Mouse (Mus musculus): ENCODE results near the gene Dlec1. TPM values are rescaled to one million over a fixed set of nuclear protein-coding genes. Genes with fewer than 3 reads are reported as not detected.

Dlec1 gene
- polyA plus RNA-seq (2016; fragmentation: Nextera tagmentation; extraction: Ambion mirVana): 0.56 and 1.1 TPM in 2 replicates

GRCm38 (mm10) chr9:119101992-119102782 is at the start of gene Dlec1:
TSS of gene Dlec1 (plus strand) at chr9:119102478.
- 0 out of 2 replicates have a peak, but pooled peaks cover 4% of the 10 kb centered on the region for H3K4me1 ChIP-seq

DNA sequence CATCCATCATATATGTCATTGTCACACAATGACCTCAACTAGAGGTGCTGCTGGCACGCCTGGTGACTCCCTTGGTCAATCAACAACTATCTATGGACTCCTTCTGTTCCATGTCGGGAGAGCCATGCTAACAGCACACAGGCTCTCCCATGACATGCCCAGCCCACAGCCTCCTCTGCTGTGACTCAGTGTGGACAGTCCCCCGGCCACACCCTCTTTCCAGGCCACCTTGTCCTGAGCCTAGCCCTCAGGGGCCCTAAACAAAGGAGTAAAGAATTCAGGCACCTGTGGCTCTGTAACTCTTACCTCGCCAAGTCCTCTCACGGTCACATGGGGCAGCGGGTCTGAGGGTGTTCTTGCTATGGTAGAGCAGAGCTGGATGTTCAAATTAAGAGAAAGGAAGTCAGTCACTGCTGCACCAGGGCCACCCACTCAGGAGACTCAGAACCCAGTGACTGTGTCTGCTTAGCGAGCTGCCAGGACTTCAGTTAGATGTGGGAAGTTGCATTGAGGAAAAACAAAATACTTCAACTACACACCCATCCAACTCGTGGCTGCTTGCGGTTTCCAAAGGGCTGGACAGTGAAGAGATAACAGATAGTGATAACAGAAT is 48.2 kb upstream of the Dlec1 start:
- Histone ChIP-seq H3K9me3 (no peaks in the 10 kb centered on the region), H3K27ac (replicated peaks) (no peak overlapping the region), H3K4me3 (no peak overlapping the region), H3K4me1 (peaks cover 14% of the 10 kb centered on the region), H3K4me2 (replicated peaks) (no peak overlapping the region), H3K27me3 (peaks cover 33% of the 10 kb centered on the region), H3K9ac (replicated peaks) (no peak overlapping the region), H3K36me3 (no peaks in the 10 kb centered on the region)
- ATAC-seq (ENCODE audit: low FRiP score, low read depth): no peak
- 81% methylated on average over 9 of the region's 9 CpGs for WGBS

More at GRCm38 (mm10) chr9:119101992-119102782, at the start of gene Dlec1:
- Histone ChIP-seq H3K27ac (replicated peaks) (no peak within 1 kb of the TSS), H3K9ac (replicated peaks) (peak within 1 kb of the TSS; percentile 51), H3K27me3 (peaks cover 14% of the 10 kb centered on the region; the same call in 1 of the 2 replicates), H3K9me3 (no peaks in the 10 kb centered on the region), H3K4me2 (replicated peaks) (peak within 1 kb of the TSS; percentile 86), H3K36me3 (no peaks in the 10 kb centered on the region), H3K4me3 (peak within 1 kb of the TSS; percentile 60)
- ATAC-seq (ENCODE audit: low FRiP score, low read depth): peak; percentile 90
- 3% methylated on average over 44 of the region's 44 CpGs for WGBS

- H3K9ac ChIP-seq (replicated peaks): no peak overlapping the region
- peaks cover 33% of the 10 kb centered on the region for H3K27me3 ChIP-seq
- H3K27ac ChIP-seq (replicated peaks): no peak overlapping the region
- H3K4me3 ChIP-seq: no peak overlapping the region
- no peaks in the 10 kb centered on the region for H3K36me3 ChIP-seq
- peaks cover 14% of the 10 kb centered on the region for H3K4me1 ChIP-seq
- no peaks in the 10 kb centered on the region for H3K9me3 ChIP-seq
- ATAC-seq (ENCODE audit: low FRiP score, low read depth): no peak
- 90% methylated on average over 4 of the region's 4 CpGs for WGBS
- H3K4me2 ChIP-seq (replicated peaks): no peak overlapping the region
Measured at GRCm38 (mm10) chr9:119055336-119055735, 46.9 kb upstream of the Dlec1 start.

- Histone ChIP-seq H3K36me3 (no peaks in the 10 kb centered on the region), H3K4me1 (peaks cover 4% of the 10 kb centered on the region), H3K9me3 (no peaks in the 10 kb centered on the region), H3K4me2 (replicated peaks) (no peak overlapping the region), H3K27me3 (peaks cover 26% of the 10 kb centered on the region), H3K4me3 (no peak overlapping the region), H3K9ac (replicated peaks) (no peak overlapping the region), H3K27ac (replicated peaks) (no peak overlapping the region)
- no peak for ATAC-seq (ENCODE audit: low FRiP score, low read depth)
- WGBS: 87% methylated on average over 7 of the region's 7 CpGs
Measured at GRCm38 (mm10) chr9:119058245-119058644, 44.0 kb upstream of the Dlec1 start.

- Histone ChIP-seq H3K9ac (replicated peaks) (no peak overlapping the region), H3K27ac (replicated peaks) (no peak overlapping the region), H3K4me1 (0 out of 2 replicates have a peak, but pooled peaks cover 5% of the 10 kb centered on the region), H3K4me2 (replicated peaks) (no peak overlapping the region), H3K36me3 (no peaks in the 10 kb centered on the region), H3K27me3 (peaks cover 10% of the 10 kb centered on the region), H3K9me3 (no peaks in the 10 kb centered on the region), H3K4me3 (no peak overlapping the region)
- no peak for ATAC-seq (ENCODE audit: low FRiP score, low read depth)
- 92% methylated on average over 10 of the region's 10 CpGs for WGBS
Measured at GRCm38 (mm10) chr9:119060701-119061100, 41.6 kb upstream of the Dlec1 start.

- Histone ChIP-seq H3K36me3 (no peaks in the 10 kb centered on the region), H3K4me3 (no peak overlapping the region), H3K27ac (replicated peaks) (no peak overlapping the region), H3K4me1 (0 out of 2 replicates have a peak, but pooled peaks cover 5% of the 10 kb centered on the region), H3K9ac (replicated peaks) (no peak overlapping the region), H3K27me3 (peaks cover 14% of the 10 kb centered on the region), H3K9me3 (no peaks in the 10 kb centered on the region), H3K4me2 (replicated peaks) (no peak overlapping the region)
- ATAC-seq (ENCODE audit: low FRiP score, low read depth): no peak
- 37% methylated on average over 19 of the region's 19 CpGs for WGBS
Measured at GRCm38 (mm10) chr9:119063036-119063644, 39.1 kb upstream of the Dlec1 start.

DNA sequence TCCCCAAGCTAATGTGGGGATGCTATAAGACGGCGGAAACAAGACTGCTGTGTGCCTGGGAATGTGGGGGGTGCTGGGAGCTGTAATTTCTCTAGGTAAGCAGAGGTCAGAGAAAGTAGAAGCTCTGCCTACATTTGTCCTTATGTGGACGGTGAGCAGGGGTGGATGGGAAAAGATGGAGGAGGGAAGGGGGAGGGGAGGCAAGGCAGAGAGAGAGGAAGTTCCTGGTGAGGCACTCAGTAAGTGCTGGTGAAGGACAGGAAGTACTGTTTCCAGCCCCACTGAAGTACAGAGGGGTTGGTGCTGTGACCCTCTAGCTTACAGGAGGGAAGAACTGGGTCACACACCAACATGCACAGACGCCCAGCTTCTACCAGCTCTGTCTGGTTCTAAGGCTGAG is 38.0 kb upstream of the Dlec1 start:
- peaks cover 14% of the 10 kb centered on the region for H3K27me3 ChIP-seq
- H3K9ac ChIP-seq (replicated peaks): no peak overlapping the region
- H3K9me3 ChIP-seq: no peaks in the 10 kb centered on the region
- H3K4me2 ChIP-seq (replicated peaks): no peak overlapping the region
- no peaks in the 10 kb centered on the region for H3K36me3 ChIP-seq
- WGBS: 73% methylated on average over 4 of the region's 4 CpGs
- no peak overlapping the region for H3K4me3 ChIP-seq
- H3K4me1 ChIP-seq: 0 out of 2 replicates have a peak, but pooled peaks cover 5% of the 10 kb centered on the region
- no peak for ATAC-seq (ENCODE audit: low FRiP score, low read depth)
- no peak overlapping the region for H3K27ac ChIP-seq (replicated peaks)

GRCm38 (mm10) chr9:119067601-119068000 is 34.7 kb upstream of the Dlec1 start:
- ATAC-seq (ENCODE audit: low FRiP score, low read depth): peak; percentile 35
- H3K9me3 ChIP-seq: no peaks in the 10 kb centered on the region
- no peak overlapping the region for H3K4me2 ChIP-seq (replicated peaks)
- peaks cover 11% of the 10 kb centered on the region for H3K36me3 ChIP-seq
- 4% methylated on average over 6 of the region's 6 CpGs for WGBS
- 0 out of 2 replicates have a peak, but pooled peaks cover 5% of the 10 kb centered on the region for H3K4me1 ChIP-seq
- no peak overlapping the region for H3K27ac ChIP-seq (replicated peaks)
- H3K27me3 ChIP-seq: peaks cover 5% of the 10 kb centered on the region
- H3K9ac ChIP-seq (replicated peaks): no peak overlapping the region
- no peak overlapping the region for H3K4me3 ChIP-seq

DNA sequence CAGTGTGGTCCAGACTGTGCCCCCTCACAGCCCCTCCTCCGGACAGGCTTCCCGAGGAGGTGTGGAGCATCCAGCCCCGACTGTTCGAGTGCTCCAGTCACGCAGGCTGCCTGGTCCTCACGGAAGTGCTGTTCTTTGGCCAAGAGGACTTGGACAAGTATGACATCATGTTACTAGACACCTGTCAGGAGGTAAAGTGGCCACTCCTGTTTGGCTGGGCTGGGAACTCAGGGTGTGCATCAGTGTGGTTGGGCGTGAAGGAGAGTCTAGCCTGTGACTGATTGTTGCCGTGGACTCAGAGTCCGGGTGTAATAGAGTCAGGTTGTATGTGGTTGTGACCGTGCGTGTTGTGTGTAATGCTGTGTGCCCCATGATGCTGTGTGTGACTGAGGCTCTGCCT is 34.0 kb upstream of the Dlec1 start:
- peaks cover 14% of the 10 kb centered on the region for H3K36me3 ChIP-seq
- H3K4me2 ChIP-seq (replicated peaks): no peak overlapping the region
- no peak for ATAC-seq (ENCODE audit: low FRiP score, low read depth)
- 0 out of 2 replicates have a peak, but pooled peaks cover 2% of the 10 kb centered on the region for H3K4me1 ChIP-seq
- H3K27ac ChIP-seq (replicated peaks): no peak overlapping the region
- H3K4me3 ChIP-seq: no peak overlapping the region
- no peaks in the 10 kb centered on the region for H3K9me3 ChIP-seq
- 86% methylated on average over 11 of the region's 11 CpGs for WGBS
- H3K9ac ChIP-seq (replicated peaks): no peak overlapping the region
- H3K27me3 ChIP-seq: peaks cover 4% of the 10 kb centered on the region

DNA sequence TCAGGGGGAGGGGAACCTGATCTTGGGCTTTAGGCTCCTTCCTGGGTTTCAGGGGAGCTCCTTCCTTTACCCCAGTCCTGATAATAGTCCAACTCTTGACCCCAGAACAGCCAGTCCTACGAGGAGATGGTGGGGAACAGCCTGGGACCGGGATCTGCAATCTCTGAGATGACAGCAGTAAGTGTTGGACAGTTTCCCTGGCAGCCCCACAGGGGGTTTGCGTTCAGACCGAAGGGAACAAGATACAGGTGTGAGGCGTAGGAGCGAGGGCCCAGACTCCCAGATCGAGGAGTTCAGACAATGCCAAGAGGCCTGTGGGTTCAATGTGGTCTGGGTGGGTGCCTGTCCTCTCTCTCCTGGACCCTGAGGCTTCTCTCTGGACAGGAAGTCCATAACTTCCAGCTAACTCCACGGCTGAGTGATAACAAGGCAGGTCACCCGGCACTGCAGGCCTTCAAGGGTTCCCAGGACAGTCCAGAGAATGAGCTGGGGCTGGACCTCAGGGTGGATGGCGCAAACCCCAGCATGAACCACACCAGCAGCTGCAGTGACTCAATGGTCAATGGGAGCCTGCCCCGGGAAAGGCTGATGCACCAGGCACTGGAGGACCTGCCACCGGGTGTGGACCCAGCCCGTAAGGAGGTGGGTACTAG is 32.0 kb upstream of the Dlec1 start:
- Histone ChIP-seq H3K9ac (replicated peaks) (no peak overlapping the region), H3K36me3 (peaks cover 22% of the 10 kb centered on the region), H3K9me3 (no peaks in the 10 kb centered on the region), H3K4me2 (replicated peaks) (no peak overlapping the region), H3K27me3 (peaks cover 4% of the 10 kb centered on the region; the same call in 1 of the 2 replicates), H3K4me1 (no peaks in the 10 kb centered on the region), H3K4me3 (no peak overlapping the region), H3K27ac (replicated peaks) (no peak overlapping the region)
- ATAC-seq (ENCODE audit: low FRiP score, low read depth): no peak
- whole genome bisulfite sequencing: 85% methylated on average over 13 of the region's 13 CpGs

GRCm38 (mm10) chr9:119071786-119072185 is 30.5 kb upstream of the Dlec1 start:
- no peak overlapping the region for H3K4me2 ChIP-seq (replicated peaks)
- H3K9me3 ChIP-seq: no peaks in the 10 kb centered on the region
- no peak overlapping the region for H3K4me3 ChIP-seq
- no peaks in the 10 kb centered on the region for H3K27me3 ChIP-seq
- H3K36me3 ChIP-seq: peaks cover 33% of the 10 kb centered on the region
- H3K4me1 ChIP-seq: no peaks in the 10 kb centered on the region
- H3K9ac ChIP-seq (replicated peaks): no peak overlapping the region
- no peak overlapping the region for H3K27ac ChIP-seq (replicated peaks)
- ATAC-seq (ENCODE audit: low FRiP score, low read depth): no peak
- WGBS: 88% methylated on average over 9 of the region's 9 CpGs
